Mouse (Mus musculus): ENCODE data around the gene Colca2. TPM values are rescaled to one million over a fixed set of nuclear protein-coding genes. Genes with fewer than 3 reads are reported as not detected.

The Colca2 gene
- total RNA-seq, 2 experiments from 2014 or later, result 1.0 to 1.3 TPM

- DNase-seq (ENCODE audit: extremely low spot score in 1 of 2, low spot score in 2 of 2), result no peak
- intact Hi-C loops (cut with DNase I), result loop anchor here (5.0 kb wide), 1 partner anchor 521 kb away; no protein-coding TSS in a partner anchor
Observed at GRCm38 (mm10) chr9:51277834-51278498, 403 bp downstream of the Colca2 start.

- DNase-seq (ENCODE audit: extremely low spot score in 1 of 2, low spot score in 2 of 2), result no peak
- intact Hi-C loops (cut with DNase I), result loop anchor here (5.0 kb wide), 1 partner anchor 517 kb away; no protein-coding TSS in a partner anchor
Observed at GRCm38 (mm10) chr9:51274678-51275077, 3.7 kb downstream of the Colca2 start.

DNA sequence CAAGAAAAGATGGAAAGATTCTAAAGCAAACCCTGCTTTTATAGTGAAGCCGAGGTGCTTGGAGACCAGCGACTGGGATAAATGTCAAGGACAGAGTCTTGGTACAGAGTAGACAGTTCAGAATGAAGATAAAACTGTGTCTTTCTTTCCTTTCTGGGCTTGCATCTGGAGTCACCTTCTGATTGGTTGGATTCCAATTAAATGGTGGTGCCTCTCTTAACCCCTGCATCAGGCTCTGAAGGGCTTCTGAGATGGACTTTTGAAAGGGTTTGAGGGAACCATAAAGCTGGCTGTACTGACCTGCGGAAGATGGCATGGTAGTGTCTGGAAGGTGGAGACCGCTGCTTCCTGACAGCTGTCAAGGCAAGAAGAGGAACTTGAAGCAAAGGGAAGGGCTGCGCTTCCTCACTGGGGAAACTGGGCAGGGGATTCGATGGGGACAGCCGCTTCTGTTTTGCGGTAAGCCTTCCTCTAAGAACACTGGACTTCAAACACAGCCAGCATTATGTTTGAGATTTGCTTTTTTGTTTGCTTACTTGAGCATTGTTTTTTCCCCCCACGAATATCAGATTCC, 4.7 kb downstream of the Colca2 start:
- intact Hi-C loops (cut with DNase I), result no loop called here

GRCm38 (mm10) chr9:51272102-51272501, 6.3 kb downstream of the Colca2 start:
- intact Hi-C loops (cut with DNase I), result no loop called here

More for the DNA sequence above, 4.7 kb downstream of the Colca2 start:
- DNase-seq (ENCODE audit: extremely low spot score in 1 of 2, low spot score in 2 of 2), result peak in 1 of 2 experiments; percentile 26

GRCm38 (mm10) chr9:51271073-51271472, 7.3 kb downstream of the Colca2 start:
- no peak for DNase-seq (ENCODE audit: extremely low spot score in 1 of 2, low spot score in 2 of 2)
- intact Hi-C loops (cut with DNase I), result no loop called here

More at GRCm38 (mm10) chr9:51272102-51272501, 6.3 kb downstream of the Colca2 start:
- DNase-seq (ENCODE audit: extremely low spot score in 1 of 2, low spot score in 2 of 2), result no peak

GRCm38 (mm10) chr9:51268852-51269251, 9.5 kb downstream of the Colca2 start:
- DNase-seq (ENCODE audit: extremely low spot score in 1 of 2, low spot score in 2 of 2), result no peak
- intact Hi-C loops (cut with DNase I), result no loop called here

DNA sequence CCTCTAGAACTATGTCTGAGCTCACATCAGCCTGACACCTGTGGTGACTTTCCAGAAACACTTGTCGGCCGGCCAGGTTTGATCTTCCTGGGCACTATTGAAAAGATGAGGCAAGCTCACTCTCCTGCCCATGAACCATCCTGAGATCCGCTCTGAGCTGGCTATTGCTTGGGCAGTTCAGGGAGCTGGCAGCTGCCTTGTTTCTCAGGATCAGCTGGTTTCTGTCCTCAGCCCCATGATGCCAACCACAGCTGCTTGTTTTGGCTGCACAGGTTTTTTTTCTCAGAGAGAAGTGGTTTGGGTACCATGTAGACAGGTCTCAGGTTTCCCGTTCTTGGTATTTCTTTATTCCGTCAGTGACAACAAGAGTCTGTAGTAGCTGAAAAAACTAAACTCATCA, 19.9 kb downstream of the Colca2 start:
- intact Hi-C loops (cut with DNase I), result no loop called here
- no peak for DNase-seq (ENCODE audit: extremely low spot score in 1 of 2, low spot score in 2 of 2)

GRCm38 (mm10) chr9:51256780-51257502, 21.4 kb downstream of the Colca2 start:
- DNase-seq (ENCODE audit: extremely low spot score in 1 of 2, low spot score in 2 of 2), result no peak
- intact Hi-C loops (cut with DNase I), result no loop called here

DNA sequence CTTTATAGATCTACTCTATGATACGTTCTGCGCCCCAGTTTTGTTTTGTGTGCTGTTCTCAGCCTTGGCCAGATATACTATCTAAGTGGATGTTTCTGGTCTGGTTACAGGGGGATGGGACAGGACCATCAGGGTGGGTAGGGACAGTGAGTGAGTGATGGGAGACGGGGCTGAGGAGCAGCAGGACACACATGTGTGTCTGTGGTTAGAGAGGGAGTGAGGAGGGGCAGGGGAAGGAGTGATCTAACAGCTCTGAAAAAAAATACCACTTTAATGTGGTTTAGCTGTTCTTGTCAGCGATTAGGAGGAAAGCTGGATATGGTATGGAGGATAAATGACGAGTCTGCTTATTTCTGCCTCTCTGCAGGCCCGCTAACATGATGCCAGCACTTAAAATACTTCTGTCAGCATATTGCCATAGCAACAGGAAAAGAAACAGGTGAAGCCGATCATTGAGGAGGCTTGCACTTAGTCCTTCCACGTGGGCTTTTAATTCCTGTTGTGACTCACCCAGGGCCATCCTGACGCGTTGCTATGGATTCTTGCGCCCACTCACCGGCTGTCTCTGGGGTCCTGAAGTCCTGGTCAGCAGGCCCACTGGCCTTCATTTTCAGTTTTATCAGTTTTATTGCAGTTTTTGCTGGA, 39.5 kb downstream of the Colca2 start:
- peak; percentile 38 to 59 for DNase-seq (ENCODE audit: extremely low spot score in 1 of 2, low spot score in 2 of 2)
- intact Hi-C loops (cut with DNase I), result no loop called here

DNA sequence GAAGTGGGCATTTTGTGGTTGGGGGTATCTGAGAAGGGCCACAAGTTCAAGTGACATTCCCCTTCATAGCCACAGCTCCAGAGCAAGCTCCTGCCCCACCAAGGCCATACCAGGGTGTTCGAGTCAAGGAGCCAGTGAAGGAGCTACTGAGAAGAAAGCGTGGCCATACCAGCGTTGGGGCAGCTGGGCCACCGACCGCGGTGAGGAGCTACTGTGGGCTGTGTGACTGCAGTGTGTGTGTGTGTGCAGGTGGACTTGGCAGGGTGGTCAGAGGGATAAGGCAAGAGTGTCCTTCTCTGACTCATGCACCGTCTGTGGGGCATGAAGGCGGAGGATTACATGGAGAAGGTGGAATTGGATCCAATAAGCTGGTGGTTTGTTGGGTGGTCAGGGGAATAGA, 46.2 kb downstream of the Colca2 start:
- no peak for DNase-seq (ENCODE audit: extremely low spot score in 1 of 2, low spot score in 2 of 2)
- intact Hi-C loops (cut with DNase I), result no loop called here

DNA sequence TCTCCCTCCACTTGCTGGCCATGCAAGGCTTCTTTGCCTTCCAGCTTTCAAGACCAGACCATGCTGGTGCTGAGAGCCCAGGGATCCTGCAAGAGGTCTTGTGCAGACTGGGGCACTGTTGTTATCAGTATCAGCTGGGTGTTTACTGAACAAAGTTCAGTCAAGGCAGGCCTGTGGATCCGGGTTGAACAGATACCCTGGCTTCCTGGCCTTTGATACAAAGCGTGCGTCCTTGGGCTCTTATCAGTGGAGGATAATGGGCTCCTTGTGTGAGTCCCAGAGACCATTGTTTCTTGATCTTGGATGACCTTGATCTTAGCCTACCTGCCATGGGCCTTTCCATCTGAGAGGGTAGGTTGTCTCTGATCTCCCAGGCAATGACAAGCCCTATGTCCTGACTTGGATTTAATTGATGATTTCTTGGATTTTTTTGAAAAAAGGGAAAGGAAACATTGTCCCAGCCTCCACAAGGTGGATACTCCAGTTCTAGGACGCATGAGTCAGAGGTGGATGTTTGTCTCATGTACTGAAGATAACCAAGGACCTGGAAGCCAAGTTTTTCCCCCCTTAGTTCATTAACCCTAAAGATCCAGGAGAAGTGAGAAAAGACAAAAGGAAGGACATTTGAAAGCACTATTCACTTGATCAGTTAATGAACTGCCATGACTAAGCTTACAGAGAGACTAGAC, 47.5 kb downstream of the Colca2 start:
- intact Hi-C loops (cut with DNase I), result no loop called here
- DNase-seq (ENCODE audit: extremely low spot score in 1 of 2, low spot score in 2 of 2), result no peak

- no peak for DNase-seq (ENCODE audit: extremely low spot score in 1 of 2, low spot score in 2 of 2)
- intact Hi-C loops (cut with DNase I), result no loop called here
Observed at GRCm38 (mm10) chr9:51225636-51226166, 52.7 kb downstream of the Colca2 start.

Other genes starting within 250 kb of the Colca2 start
- gene Btg4, start 217.7 kb downstream of the Colca2 start, total RNA-seq (2021), result not detected
- gene Layn, start 201.5 kb downstream of the Colca2 start, total RNA-seq (2021), result 10 to 100 TPM; 18.4 to 20.3 TPM
- under 1 TPM in 1 of 2 experiments, not detected in 1; 0.49 TPM for gene 4833427G06Rik, start 176.5 kb downstream of the Colca2 start, total RNA-seq (2021)
- gene Gm32742, start 113.1 kb downstream of the Colca2 start, total RNA-seq (2021), result not detected
- not detected for gene Pou2af1, start 64.9 kb downstream of the Colca2 start, total RNA-seq (2021)
- gene 1810046K07Rik, start 50.3 kb upstream of the Colca2 start, total RNA-seq (2021), result not detected